Mouse (Mus musculus): ENCODE data around the gene Olah.
A peak's percentile ranks its signal among the peaks of the same experiment; 100 is the strongest.

Olah gene

DNA sequence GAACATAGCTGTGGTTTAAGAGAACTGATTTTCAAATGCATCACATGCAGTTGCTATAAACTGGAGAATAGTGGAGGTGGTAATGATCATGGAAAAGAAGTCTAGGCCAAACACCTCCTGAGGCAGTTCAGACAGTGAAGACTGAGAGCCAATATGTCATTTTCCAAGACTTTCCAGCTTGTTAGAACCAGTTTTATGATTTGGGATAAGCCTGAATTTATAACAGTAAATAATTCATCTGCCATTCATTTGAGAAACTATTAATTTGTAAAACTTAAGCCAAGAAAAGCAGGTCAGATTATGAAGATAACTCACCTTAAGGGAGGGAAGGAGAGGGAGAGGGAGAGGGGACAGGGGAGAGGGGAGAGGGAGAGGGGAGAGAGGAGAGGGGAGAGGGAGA is 43.9 kb downstream of the Olah start:
- DNase-seq (ENCODE audit: low spot score in 2 of 2) = no peak

DNA sequence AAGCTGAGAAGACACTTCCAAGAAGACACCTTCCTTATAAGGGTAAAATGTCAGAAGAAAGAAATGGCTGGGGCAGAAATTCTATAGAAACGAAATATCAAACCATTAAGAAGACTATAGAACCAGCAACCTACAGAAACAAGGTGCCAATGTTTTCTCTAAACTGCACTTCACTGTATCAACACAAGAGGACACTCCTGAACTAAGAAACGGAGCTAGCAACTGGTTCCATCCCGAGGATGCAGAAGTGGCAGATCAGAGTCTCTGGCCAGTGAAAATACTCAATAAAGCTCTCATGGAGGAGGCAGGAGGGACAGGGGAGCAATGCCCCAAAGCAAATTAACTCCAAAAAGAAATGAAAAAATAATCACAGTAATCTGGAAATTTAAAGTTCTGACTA is 48.1 kb downstream of the Olah start:
- DNase-seq (ENCODE audit: low spot score in 2 of 2) = peak in 1 of 2 experiments; percentile 10

DNA sequence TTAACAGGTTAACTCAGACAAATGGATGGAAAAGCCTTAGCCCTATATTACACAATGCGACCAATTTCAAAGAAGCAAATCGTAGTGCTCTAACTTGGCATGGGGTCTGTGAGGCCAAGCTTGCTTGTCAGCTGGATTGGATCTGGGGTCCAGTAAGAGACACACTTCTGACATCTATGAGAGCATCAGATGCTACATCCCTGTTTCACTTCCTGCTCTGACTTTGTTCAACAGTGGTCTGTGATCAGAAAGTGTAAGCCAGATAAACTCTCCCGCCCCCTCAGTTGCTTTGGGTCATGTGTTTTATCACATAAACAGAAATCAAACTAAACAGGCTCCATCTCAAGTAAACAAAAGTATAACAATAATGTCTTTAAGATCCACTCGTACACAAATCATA is 48.6 kb downstream of the Olah start:
- no peak for DNase-seq (ENCODE audit: low spot score in 2 of 2)

DNA sequence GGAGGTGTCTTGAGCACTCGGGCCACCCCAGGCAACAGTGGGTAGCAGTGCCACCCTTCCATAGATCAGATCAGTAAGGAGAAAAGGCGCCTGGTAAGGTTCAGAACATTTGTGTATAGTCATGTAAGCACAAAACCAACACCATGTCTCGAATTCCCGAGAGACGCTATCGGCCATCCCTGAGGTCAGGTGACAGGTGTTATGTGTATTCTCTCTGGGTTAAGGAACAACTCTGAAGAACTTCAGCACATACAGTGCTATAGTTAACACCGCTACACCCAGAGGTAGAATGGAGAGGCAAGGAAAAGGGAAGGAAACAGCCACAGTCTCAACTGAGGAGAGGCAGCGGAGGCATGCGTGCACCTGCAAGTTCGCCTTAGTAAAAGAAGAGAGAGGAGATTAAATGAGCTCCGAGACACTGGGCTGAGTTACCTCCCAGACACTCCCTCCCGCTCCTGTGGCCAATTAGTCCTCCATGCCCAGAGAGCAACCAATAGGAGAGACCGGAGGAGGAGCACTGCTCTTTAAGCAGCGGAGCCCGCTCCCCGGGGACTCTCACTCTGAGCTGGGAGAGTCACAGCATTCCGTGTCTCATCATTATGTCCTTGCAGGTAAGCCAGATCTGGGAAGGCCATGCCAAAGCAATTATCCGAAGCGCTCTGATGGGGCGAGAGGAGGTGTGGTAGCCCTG is 61.3 kb downstream of the Olah start, which contains the start of gene Acbd7:
Gene Acbd7, plus strand, starts transcription at position 558 of the 691 bp plus-strand sequence.
- peak; percentile 34 to 35 for DNase-seq (ENCODE audit: low spot score in 2 of 2)

DNA sequence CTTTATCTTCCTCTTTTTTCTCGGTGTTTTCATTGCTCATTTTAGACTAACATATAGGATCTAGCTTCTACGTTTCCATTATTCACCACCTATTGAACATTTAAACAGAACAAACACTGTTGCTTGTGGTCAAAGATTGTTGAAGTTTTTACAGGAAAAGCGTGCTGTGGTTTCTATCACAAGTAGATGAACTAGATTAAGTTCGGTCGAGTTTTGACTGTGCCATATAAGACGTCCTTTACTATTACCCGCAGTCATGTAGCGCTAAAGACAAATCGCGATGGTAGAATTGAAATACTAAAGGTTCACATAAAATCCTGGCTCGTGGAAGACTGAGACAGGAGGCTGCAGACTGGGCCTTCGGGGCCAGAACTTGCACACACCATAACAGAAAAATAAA is 63.2 kb downstream of the Olah start:
- DNase-seq (ENCODE audit: low spot score in 2 of 2) = no peak

DNA sequence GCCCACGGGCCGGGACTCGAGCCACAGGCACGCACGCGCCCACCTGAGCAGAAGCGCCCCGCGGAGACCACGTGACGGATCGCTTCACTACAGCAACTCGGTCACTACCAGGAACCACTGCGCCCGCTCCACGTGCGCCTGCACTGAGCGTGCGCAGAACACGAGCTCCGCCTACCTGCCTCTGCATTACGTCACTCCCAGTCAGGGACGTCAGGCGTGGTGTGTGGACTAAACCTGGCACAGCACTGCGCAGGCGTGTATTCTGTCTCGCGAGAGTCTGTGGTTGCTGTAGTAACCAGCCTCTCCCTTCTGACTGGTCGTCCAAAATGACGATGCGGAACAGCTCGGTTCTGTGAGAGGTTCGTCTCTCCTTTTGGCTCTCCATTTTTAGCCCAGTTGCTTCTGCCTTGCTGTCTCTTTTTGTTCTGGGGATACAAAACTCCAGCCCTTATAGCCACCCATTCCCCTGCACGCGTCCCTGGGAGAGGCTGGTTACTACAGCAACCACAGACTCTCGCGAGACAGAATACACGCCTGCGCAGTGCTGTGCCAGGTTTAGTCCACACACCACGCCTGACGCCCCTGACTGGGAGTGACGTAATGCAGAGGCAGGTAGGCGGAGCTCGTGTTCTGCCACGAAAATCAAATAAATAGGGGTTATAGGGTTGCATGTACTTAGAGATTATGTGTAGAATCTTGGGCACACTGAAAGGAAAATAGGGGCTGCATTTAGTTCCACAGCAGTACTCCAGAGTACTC is 64.3 kb downstream of the Olah start, which contains the start of gene Rpp38:
Gene Rpp38, minus strand, starts transcription at position 160 of the 759 bp plus-strand sequence.
- peak; percentile 99 to 100 for DNase-seq (ENCODE audit: low spot score in 2 of 2)

DNA sequence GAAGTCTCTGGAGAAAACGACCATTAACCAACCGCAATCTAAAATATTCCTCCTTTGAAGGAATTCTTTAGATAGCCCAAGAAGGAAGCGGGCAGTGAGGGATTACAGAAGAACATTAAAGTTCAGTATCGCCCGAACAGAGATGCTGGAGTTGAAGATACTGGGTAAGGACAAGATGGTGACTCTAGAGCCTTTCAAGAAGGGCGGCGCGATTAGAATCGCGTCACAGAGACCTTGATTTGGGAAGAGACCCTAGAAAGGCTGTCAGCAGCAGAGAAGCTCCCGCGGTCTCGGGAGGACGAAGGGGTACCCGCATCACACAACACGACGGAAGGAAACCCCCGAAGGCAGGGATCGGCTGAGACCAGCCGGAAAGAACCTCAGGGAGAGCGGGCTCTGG is 65.0 kb downstream of the Olah start:
- DNase-seq (ENCODE audit: low spot score in 2 of 2) = no peak

DNA sequence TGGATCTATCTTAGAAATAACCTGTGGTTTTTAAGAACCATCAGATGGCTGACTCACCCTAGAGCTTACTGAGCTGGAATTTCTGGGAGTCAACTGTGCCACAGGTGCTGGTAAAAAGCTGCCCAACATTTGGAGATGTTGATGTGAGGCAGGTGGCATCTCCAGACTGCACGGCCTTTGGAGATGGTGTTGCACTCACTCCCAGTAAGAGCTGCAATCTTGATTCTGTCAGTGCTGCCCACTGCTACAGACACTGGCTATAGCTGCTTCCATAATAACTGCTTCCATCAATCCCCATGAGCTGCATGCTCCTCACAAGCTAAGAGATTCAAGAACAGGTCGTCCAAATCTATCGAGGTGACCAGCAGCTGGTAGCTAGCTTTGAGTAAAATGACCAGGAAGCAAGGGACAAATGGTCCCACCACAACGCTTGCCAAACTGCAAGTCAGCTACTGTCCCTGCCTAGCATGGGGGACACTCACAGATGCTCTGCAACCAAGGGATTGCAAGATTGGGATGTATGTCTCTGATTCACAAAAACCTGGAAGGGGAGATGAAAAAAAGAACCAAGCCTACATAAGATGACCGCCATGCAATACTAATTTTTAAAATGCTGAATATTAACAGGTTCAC is 65.8 kb downstream of the Olah start:
- no peak for DNase-seq (ENCODE audit: low spot score in 2 of 2)

DNA sequence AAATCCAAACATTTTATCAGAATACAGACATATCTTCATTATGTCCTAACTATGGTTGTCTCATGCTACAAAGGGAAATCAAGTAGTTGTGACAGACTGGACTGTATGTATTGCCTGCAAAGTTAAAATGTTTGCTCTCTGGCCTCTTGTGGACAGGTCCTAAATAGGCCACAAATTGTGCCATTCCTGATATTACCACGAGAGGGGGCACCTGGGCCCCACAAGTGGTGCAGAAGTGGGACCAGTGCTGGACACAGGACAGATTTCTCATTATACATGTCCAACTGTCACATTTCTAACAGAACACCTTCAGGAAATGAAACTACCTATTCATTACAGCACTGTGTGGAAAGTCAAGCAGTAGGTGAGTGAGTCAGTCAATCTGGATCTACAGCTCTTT is 69.7 kb downstream of the Olah start:
- peak; percentile 59 to 61 for DNase-seq (ENCODE audit: low spot score in 2 of 2)

DNA sequence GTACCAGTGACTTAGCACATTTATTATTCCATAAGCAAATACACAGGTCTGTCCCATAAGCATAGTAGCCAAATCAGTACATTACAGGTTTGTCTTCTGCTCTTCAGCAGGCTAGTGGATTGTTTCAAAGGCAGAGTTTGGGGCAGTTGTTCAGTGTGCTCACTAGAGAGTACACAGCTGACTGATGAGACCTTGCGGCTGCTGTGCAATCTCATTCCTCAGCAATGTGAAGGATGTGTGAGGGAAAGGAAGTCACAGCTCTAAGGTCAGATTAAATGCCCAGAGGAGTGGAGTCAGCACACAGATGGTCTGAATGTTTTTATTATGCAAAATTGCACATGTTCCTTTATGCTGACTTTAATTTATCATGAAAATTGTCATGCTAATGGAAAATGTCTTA is 70.5 kb downstream of the Olah start:
- DNase-seq (ENCODE audit: low spot score in 2 of 2) = no peak

DNA sequence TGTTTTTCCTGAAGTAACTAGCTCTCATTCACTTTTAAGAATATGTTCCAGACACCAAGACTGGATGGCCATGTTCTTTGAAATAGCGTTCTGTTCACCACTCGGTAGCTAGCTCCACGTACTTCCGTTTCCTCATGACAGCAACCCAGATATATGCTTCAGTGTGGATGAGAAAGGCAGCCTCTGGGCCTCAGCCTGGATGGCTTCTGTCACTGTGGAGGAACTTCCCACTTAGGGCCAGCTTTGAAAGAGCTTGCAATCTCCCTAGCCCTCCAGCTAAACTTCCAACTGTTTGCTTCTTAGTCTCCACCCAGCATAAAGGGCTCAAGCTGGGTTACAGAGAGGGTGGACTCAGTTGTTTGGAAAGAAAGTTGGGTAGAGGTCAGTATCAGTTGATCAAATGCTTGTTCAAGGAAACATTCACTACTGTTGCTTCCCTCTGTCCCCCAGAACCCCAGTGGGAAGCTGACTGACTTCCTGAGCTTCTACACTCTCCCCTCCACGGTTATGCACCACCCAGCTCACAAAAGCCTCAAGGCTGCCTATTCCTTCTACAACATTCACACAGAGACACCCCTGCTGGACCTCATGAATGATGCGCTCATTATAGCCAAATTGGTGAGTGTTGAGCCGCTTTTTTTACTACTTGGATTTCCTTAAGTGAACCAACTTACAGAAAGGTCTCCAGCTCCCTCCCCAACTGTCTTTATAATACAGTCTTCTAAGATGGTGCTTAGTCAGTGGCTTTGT is 72.5 kb downstream of the Olah start:
- no peak for DNase-seq (ENCODE audit: low spot score in 2 of 2)

DNA sequence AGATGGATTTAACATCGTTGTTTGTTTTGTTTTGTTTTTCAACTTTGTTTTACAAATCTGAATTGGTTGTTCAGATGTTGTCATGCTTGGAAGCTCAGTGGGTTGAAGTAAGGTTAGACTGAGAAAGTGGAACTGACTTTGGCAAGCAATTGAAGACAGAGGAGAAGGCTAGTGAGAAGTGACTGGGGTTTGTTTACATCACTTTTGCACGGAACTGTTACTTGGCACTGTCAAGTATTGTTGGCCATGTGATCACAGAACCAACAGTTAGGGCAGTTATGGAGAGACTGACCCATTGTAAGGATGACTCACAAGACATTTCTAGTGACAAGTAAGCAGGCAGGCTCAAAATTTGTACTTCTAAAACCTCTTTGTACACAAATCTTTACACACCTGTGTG is 73.9 kb downstream of the Olah start:
- DNase-seq (ENCODE audit: low spot score in 2 of 2) = no peak

DNA sequence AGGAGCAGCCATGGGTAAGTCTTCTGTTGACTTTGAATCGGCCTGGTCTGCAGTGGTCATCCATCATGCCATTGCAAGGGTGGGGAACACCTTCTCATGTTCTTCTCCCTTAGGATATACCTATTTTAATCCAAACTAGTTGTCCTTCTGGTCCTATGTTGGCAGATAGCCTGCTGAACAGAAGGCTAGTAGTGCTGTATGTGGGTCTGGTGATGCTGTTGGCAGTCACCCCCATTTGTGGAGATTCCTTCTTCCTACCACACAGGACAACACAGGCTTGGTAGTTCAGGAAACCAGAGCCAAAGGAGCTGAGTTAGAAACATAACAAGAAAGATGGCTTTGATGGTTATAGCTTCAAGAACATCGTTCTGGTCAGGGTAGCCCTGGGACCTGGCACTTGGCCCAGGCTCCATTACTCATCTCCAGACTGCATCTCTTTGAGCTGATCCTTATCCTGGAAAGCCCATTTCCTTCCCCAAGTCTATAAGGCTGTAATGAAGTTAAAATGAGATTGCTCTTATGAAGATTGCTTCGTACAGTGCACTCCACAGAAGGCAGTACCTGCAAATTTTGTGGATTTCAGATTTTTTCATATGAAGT is 91.5 kb downstream of the Olah start:
- DNase-seq (ENCODE audit: low spot score in 2 of 2) = no peak

DNA sequence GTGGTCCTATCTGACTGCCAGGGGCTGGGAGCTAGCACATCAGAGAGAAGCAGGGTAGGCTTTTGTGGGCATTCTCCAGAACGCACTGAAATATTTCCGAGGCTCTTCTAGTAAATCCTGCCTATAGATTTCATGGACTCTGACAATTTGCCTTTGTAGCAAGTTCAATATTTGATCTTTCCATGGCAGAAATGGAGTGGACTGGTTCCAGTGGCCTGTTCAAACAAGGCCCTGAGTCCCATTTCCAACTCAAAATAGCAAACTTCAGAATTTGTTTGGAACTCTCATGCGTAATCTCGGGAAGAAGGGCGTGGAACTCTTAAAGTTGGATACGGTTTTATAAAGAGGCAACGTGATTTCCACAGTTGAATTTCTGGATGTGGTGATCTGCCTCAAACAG is 101.2 kb downstream of the Olah start:
- no peak for DNase-seq (ENCODE audit: low spot score in 2 of 2)

DNA sequence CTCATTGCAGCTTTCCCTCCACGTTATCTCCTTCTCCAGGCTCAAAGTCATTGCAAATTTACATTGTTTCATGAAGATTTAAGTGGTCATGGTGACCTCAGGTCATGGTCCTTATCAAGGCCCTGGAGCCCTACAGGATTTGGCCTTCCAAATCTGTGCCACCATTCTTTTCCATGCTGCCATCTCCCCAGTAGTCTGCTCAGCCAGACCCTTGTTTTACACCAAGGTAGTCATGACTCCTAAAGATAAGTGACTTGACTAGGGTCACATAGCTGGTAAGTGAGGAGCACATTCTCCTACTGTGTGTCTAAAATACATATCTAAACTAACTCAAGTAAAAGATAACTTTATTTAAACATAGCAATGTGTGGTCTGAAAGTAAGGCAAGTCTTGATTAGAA is 104.8 kb downstream of the Olah start:
- DNase-seq (ENCODE audit: low spot score in 2 of 2) = no peak
